Comparison of ENCODE assay signal across 8 mouse cellular contexts in the genomic region with DNA sequence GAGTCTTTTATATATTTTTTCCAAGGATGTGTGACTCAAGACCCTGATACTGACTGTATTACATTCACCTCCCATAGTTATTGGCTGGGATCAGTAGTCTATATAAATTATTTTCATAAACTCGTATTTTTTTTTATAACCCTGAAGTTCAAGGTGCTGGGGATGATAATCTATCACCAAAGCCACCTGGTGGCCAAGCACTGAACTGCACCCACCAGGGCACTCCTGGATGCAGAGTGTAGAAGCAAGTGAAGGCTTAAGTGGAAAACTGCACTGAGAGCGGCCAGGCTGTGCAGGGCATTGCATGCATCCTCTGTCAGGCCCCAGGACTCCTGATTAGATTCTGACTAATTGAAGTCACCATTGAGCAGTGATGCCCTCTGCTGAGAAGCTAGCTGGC. TPM values are rescaled to one million over a fixed set of nuclear protein-coding genes. Genes with fewer than 3 reads are reported as not detected.
DNase-seq lines count a peak whose midpoint lies in the region; ATAC-seq and TF ChIP-seq lines count a peak whose summit lies in the region.

No protein-coding gene starts in this region.

- TF ChIP-seq POLR2A in liver, adult 2 months (IDR thresholded peaks at IDR 0.05; ENCODE audit: extremely low read depth, insufficient read depth, low read length): no peak

- H3K4me3 ChIP-seq in liver, adult 2 months (ENCODE audit: insufficient read depth, low read depth, low read length): no peak overlapping the region
- no peak overlapping the region for H3K4me3 ChIP-seq in liver, embryonic 12.5 days
- H3K4me3 ChIP-seq in hindbrain, embryonic 14.5 days (replicated peaks; ENCODE audit: low read length): no peak overlapping the region
- no peak overlapping the region for H3K4me3 ChIP-seq in liver, postnatal 0 days (ENCODE audit: low read depth, low read length)

- no peaks in the 10 kb centered on the region for H3K4me1 ChIP-seq in liver, adult 2 months (ENCODE audit: control insufficient read depth, insufficient read depth, low read length)
- H3K4me1 ChIP-seq in liver, embryonic 12.5 days: no peaks in the 10 kb centered on the region
- H3K4me1 ChIP-seq in hindbrain, embryonic 14.5 days (replicated peaks; ENCODE audit: control insufficient read depth, insufficient read depth, low read length): no peaks in the 10 kb centered on the region
- H3K4me1 ChIP-seq in liver, postnatal 0 days (ENCODE audit: insufficient read depth): no peaks in the 10 kb centered on the region

- TF ChIP-seq EP300 in liver, postnatal 0 days (IDR thresholded peaks at IDR 0.05; ENCODE audit: low read depth): no peak

- H3K36me3 ChIP-seq in liver, adult 2 months (ENCODE audit: control insufficient read depth, insufficient read depth, low read length): no peaks in the 10 kb centered on the region
- H3K36me3 ChIP-seq in liver, embryonic 12.5 days: no peaks in the 10 kb centered on the region
- peaks cover 11% of the 10 kb centered on the region for H3K36me3 ChIP-seq in hindbrain, embryonic 14.5 days (replicated peaks; ENCODE audit: control insufficient read depth, insufficient read depth)
- H3K36me3 ChIP-seq in liver, postnatal 0 days (replicated peaks; ENCODE audit: insufficient read depth, low read length): no peaks in the 10 kb centered on the region

- no peaks in the 10 kb centered on the region for H3K9me3 ChIP-seq in liver, embryonic 12.5 days (replicated peaks)
- no peaks in the 10 kb centered on the region for H3K9me3 ChIP-seq in hindbrain, embryonic 14.5 days (ENCODE audit: control insufficient read depth, low read length)
- H3K9me3 ChIP-seq in liver, postnatal 0 days (ENCODE audit: low read length): no peaks in the 10 kb centered on the region

- 33% methylated on average over 2 of the region's 2 CpGs for WGBS in liver, adult 2 months
- WGBS in liver, embryonic 12.5 days (ENCODE audit: insufficient replicate concordance): 25% methylated on average over 2 of the region's 2 CpGs
- 36% methylated on average over 2 of the region's 2 CpGs for WGBS in hindbrain, embryonic 14.5 days
- 54% methylated on average over 2 of the region's 2 CpGs for WGBS in liver, postnatal 0 days (ENCODE audit: insufficient replicate concordance)

- H3K27ac ChIP-seq in liver, adult 2 months (replicated peaks; ENCODE audit: insufficient read depth, low read depth, low read length): no peak overlapping the region
- H3K27ac ChIP-seq in liver, embryonic 12.5 days: no peak overlapping the region
- no peak overlapping the region for H3K27ac ChIP-seq in hindbrain, embryonic 14.5 days
- no peak overlapping the region for H3K27ac ChIP-seq in liver, postnatal 0 days (ENCODE audit: low read depth)

- no peaks in the 10 kb centered on the region for H3K27me3 ChIP-seq in liver, adult 2 months (ENCODE audit: control insufficient read depth, insufficient read depth, low read length)
- H3K27me3 ChIP-seq in liver, embryonic 12.5 days (replicated peaks): peaks cover 74% of the 10 kb centered on the region
- H3K27me3 ChIP-seq in hindbrain, embryonic 14.5 days (ENCODE audit: control insufficient read depth, insufficient read depth, low read length): peaks cover 14% of the 10 kb centered on the region; the same call in 1 of the 2 replicates
- peaks cover 16% of the 10 kb centered on the region; the same call in 1 of the 2 replicates for H3K27me3 ChIP-seq in liver, postnatal 0 days (ENCODE audit: insufficient read depth, low read length)

- TF ChIP-seq CTCF in liver, adult 2 months (IDR thresholded peaks at IDR 0.05; ENCODE audit: low read depth, low read length): peak; percentile 77
- TF ChIP-seq CTCF in liver, postnatal 0 days (IDR thresholded peaks at IDR 0.05; ENCODE audit: low read depth): peak; percentile 79

- DNase-seq in liver, adult 2 months (ENCODE audit: extremely low read depth, low read depth, low spot score): peak; percentile 15
- DNase-seq in adrenal gland, adult 2 months: peak; percentile 53
- peak; percentile 78 for DNase-seq in embryo, embryonic 10 days (ENCODE audit: low spot score)
- peak; percentile 84 for DNase-seq in hindbrain, embryonic 14.5 days (ENCODE audit: low spot score)
- peak; percentile 68 for DNase-seq in liver, postnatal 0 days
- DNase-seq in retina, adult 2 months (ENCODE audit: low read depth, low spot score): peak; percentile 29
- peak; percentile 43 to 82 for DNase-seq in urinary bladder, postnatal 4 days (ENCODE audit: low spot score in 2 of 2)

- ATAC-seq in liver, embryonic 12.5 days: no peak
- ATAC-seq in hindbrain, embryonic 14.5 days (ENCODE audit: low FRiP score): no peak
- ATAC-seq in liver, postnatal 0 days: no peak

- no peak overlapping the region for H3K9ac ChIP-seq in liver, adult 2 months (ENCODE audit: low read depth, low read length)
- H3K9ac ChIP-seq in liver, embryonic 12.5 days: no peak overlapping the region
- H3K9ac ChIP-seq in hindbrain, embryonic 14.5 days: no peak overlapping the region
- no peak overlapping the region for H3K9ac ChIP-seq in liver, postnatal 0 days (replicated peaks)

- H3K79me2 ChIP-seq in liver, adult 2 months (ENCODE audit: control insufficient read depth, insufficient read depth, low read length): no peaks in the 10 kb centered on the region

- no peak overlapping the region for H3K4me2 ChIP-seq in liver, embryonic 12.5 days
- H3K4me2 ChIP-seq in hindbrain, embryonic 14.5 days (replicated peaks): no peak overlapping the region
- H3K4me2 ChIP-seq in liver, postnatal 0 days (ENCODE audit: low read depth, low read length): no peak overlapping the region

RNA-seq across cellular contexts. Expression of gene Gm6588, which starts 21.9 kb away (rescaled TPM):
- not detected in 2 replicates for total RNA-seq in liver, adult 2 months (2014; rRNA removed)
- polyA plus RNA-seq in liver, adult 2 months (2012; rRNA removed): not detected in 2 replicates
- not detected in 2 replicates for polyA plus RNA-seq in liver, embryonic 12.5 days (2016; fragmentation: Nextera tagmentation; extraction: Ambion mirVana)
- not detected for total RNA-seq in adrenal gland, adult 2 months (2021)
- not detected in 2 replicates for polyA plus RNA-seq in adrenal gland, adult 2 months (2012; rRNA removed)
- polyA plus RNA-seq in hindbrain, embryonic 14.5 days (2014; fragmentation: Nextera tagmentation; extraction: Ambion mirVana): 0.23 and 0.29 TPM in 2 replicates
- polyA plus RNA-seq in liver, postnatal 0 days (2015; fragmentation: Nextera tagmentation; extraction: Ambion mirVana): not detected in 2 replicates

RNA-seq across cellular contexts. Expression of gene Asphd2, which starts 32.6 kb away (rescaled TPM):
- 0.07 TPM in 1 of 2 replicates, not detected in the other for total RNA-seq in liver, adult 2 months (2014; rRNA removed)
- polyA plus RNA-seq in liver, adult 2 months (2012; rRNA removed): 0.10 TPM in 1 of 2 replicates, not detected in the other
- polyA plus RNA-seq in liver, embryonic 12.5 days (2016; fragmentation: Nextera tagmentation; extraction: Ambion mirVana): 0.93 and 1.1 TPM in 2 replicates
- total RNA-seq in adrenal gland, adult 2 months (2021): 1 to 10 TPM; 2.1 to 6.5 TPM
- polyA plus RNA-seq in adrenal gland, adult 2 months (2012; rRNA removed): 2.1 and 5.1 TPM in 2 replicates
- 79.3 and 85.9 TPM in 2 replicates for polyA plus RNA-seq in hindbrain, embryonic 14.5 days (2014; fragmentation: Nextera tagmentation; extraction: Ambion mirVana)
- polyA plus RNA-seq in liver, postnatal 0 days (2015; fragmentation: Nextera tagmentation; extraction: Ambion mirVana): 0.21 TPM in 1 of 2 replicates, not detected in the other

Comparison
In these comparisons a context has a peak if more than half of its experiments do, and no peak if none do; other contexts are left out.
1. DNase-seq: peak in every context shown above with its lines; median percentile 84 in hindbrain, embryonic 14.5 days; 78 in embryo, embryonic 10 days; 68 in liver, postnatal 0 days; 62 in urinary bladder, postnatal 4 days; 53 in adrenal gland, adult 2 months; 29 in retina, adult 2 months; 15 in liver, adult 2 months.
2. RNA of gene Asphd2, which starts 32.6 kb away (polyA plus RNA-seq): 79.3 to 85.9 TPM in hindbrain, embryonic 14.5 days; 2.1 to 5.1 TPM in adrenal gland, adult 2 months, 0.93 to 1.1 TPM in liver, embryonic 12.5 days, 0.21 TPM in liver, postnatal 0 days and 0.10 TPM in liver, adult 2 months; every median in the first group is over 10 times any median in the second.